Mouse (Mus musculus): ENCODE results near the gene Nr4a1. TPM values are rescaled to one million over a fixed set of nuclear protein-coding genes. Genes with fewer than 3 reads are reported as not detected.

Nr4a1 gene
- polyA plus RNA-seq, 1 experiment from 2014 or later, result 5.9 TPM

GRCm38 (mm10) chr15:101216036-101216435 lies 38.0 kb upstream of the Nr4a1 start:
- Histone ChIP-seq H3K27ac (ENCODE audit: low read depth, low read length) (no peak overlapping the region), H3K9ac (ENCODE audit: low read depth, low read length) (no peak overlapping the region), H3K4me2 (replicated peaks; ENCODE audit: low read depth) (no peak overlapping the region), H3K9me3 (ENCODE audit: control insufficient read depth) (no peaks in the 10 kb centered on the region), H3K4me1 (replicated peaks; ENCODE audit: control insufficient read depth, insufficient read depth, low read length) (no peaks in the 10 kb centered on the region), H3K36me3 (ENCODE audit: control insufficient read depth, insufficient read depth) (peaks cover 16% of the 10 kb centered on the region; the same call in 1 of the 2 replicates), H3K4me3 (ENCODE audit: low read depth, low read length) (no peak overlapping the region), H3K27me3 (replicated peaks; ENCODE audit: control insufficient read depth, insufficient read depth, low read length) (no peaks in the 10 kb centered on the region)
- WGBS, result 86% methylated on average over 4 of the region's 4 CpGs
- no peak for TF ChIP-seq CTCF (IDR thresholded peaks at IDR 0.05; ENCODE audit: low read depth)
- ATAC-seq, result no peak

- 0 out of 2 replicates have a peak, but pooled peaks cover 5% of the 10 kb centered on the region for H3K4me1 ChIP-seq (replicated peaks; ENCODE audit: control insufficient read depth, insufficient read depth, low read length)
These were observed 33.2 kb upstream of the Nr4a1 start for GRCm38 (mm10) chr15:101220905-101221297.

DNA sequence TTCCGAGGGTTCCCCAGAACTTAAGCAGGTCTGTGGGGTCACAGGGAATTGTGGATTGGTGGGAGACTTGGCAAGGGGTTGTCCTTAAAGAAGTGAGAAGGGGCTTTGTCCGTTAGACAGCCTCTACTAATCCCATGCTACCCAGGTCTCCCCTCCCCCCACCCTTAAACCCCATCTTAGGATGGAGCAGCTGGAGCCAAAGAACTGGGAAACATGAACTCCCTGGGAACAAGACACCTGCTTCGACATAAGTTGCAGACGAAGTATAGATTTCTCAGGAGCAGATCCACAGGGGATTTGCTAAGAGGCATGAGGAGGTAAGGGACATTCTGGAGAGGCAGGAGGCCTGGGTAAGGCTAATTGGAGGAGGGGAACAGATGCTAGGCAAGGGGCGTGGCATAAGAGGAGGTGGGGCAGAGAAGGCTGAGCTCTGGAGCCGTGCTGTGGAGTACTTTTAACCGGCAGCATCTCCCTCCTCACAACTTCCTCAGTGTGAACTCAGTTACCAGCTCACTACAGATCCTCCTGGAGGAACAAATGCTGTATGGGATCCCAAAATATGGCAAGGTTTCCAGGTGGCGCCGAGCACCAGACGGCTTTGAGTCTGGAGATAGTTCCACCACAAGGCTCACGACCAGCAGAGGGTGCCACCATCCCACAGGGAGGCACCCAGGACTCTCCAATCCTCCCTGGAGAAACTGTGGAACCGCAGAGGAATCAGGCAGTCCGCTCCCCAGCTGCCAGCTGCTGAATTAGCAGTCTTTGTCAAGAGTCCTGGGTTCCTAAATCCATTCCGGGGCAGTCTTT lies 32.6 kb upstream of the Nr4a1 start:
- H3K9ac ChIP-seq (ENCODE audit: low read depth, low read length), result no peak overlapping the region
- peak; percentile 66 for ATAC-seq
- peak overlapping the region; percentile 26 for H3K4me3 ChIP-seq (ENCODE audit: low read depth, low read length)
- no peaks in the 10 kb centered on the region for H3K9me3 ChIP-seq (ENCODE audit: control insufficient read depth)
- 6% methylated on average over 14 of the region's 14 CpGs for WGBS
- TF ChIP-seq CTCF (IDR thresholded peaks at IDR 0.05; ENCODE audit: low read depth), result peak; percentile 98
- H3K4me1 ChIP-seq (replicated peaks; ENCODE audit: control insufficient read depth, insufficient read depth, low read length), result 0 out of 2 replicates have a peak, but pooled peaks cover 5% of the 10 kb centered on the region
- H3K27ac ChIP-seq (ENCODE audit: low read depth, low read length), result no peak overlapping the region
- peak overlapping the region; percentile 65 for H3K4me2 ChIP-seq (replicated peaks; ENCODE audit: low read depth)
- H3K36me3 ChIP-seq (ENCODE audit: control insufficient read depth, insufficient read depth), result no peaks in the 10 kb centered on the region
- H3K27me3 ChIP-seq (replicated peaks; ENCODE audit: control insufficient read depth, insufficient read depth, low read length), result no peaks in the 10 kb centered on the region

More at GRCm38 (mm10) chr15:101220905-101221297, 33.2 kb upstream of the Nr4a1 start:
- H3K4me2 ChIP-seq (replicated peaks; ENCODE audit: low read depth), result no peak overlapping the region; the same call in 1 of the 2 replicates
- no peaks in the 10 kb centered on the region for H3K9me3 ChIP-seq (ENCODE audit: control insufficient read depth)
- H3K27ac ChIP-seq (ENCODE audit: low read depth, low read length), result no peak overlapping the region
- WGBS, result 8% methylated on average over 8 of the region's 8 CpGs
- H3K4me3 ChIP-seq (ENCODE audit: low read depth, low read length), result no peak overlapping the region
- H3K9ac ChIP-seq (ENCODE audit: low read depth, low read length), result no peak overlapping the region
- no peak for TF ChIP-seq CTCF (IDR thresholded peaks at IDR 0.05; ENCODE audit: low read depth)
- peak; percentile 22; the same call in 1 of the 2 replicates for ATAC-seq
- H3K36me3 ChIP-seq (ENCODE audit: control insufficient read depth, insufficient read depth), result no peaks in the 10 kb centered on the region
- no peaks in the 10 kb centered on the region for H3K27me3 ChIP-seq (replicated peaks; ENCODE audit: control insufficient read depth, insufficient read depth, low read length)

DNA sequence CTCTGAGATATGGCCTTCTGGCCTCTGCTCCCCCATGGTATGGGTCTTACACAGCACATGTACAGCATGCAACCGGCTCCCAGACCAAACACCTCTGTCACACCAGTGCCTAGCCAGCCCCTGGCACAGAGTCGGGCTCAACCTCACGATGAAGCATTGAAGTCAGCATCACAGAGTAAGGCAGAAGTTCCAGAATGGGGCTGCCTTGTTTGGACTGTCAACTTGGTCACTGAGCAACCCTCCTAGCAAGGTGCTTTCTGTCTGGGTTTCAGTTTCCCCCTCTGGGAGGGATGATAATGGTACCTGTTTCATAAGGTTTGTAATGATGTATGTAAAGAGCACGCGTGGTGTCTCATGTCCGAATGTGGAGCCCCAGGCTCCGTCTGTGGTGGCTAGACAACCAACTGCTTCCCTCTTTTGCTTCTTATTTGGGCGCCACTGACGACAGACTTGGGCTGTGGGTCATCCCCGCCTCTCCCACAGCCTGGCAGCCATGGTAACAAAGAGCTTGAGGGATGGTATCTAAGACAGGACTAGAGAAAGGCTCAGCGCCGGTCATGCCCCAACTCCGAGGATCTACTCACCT lies 31.1 kb upstream of the Nr4a1 start:
- H3K36me3 ChIP-seq (ENCODE audit: control insufficient read depth, insufficient read depth), result no peaks in the 10 kb centered on the region
- peak overlapping the region; percentile 97; the same call in 1 of the 2 replicates for H3K4me2 ChIP-seq (replicated peaks; ENCODE audit: low read depth)
- H3K4me3 ChIP-seq (ENCODE audit: low read depth, low read length), result no peak overlapping the region
- H3K9me3 ChIP-seq (ENCODE audit: control insufficient read depth), result no peaks in the 10 kb centered on the region
- WGBS, result 63% methylated on average over 13 of the region's 13 CpGs
- H3K9ac ChIP-seq (ENCODE audit: low read depth, low read length), result no peak overlapping the region
- H3K27ac ChIP-seq (ENCODE audit: low read depth, low read length), result no peak overlapping the region
- H3K27me3 ChIP-seq (replicated peaks; ENCODE audit: control insufficient read depth, insufficient read depth, low read length), result no peaks in the 10 kb centered on the region
- ATAC-seq, result no peak
- TF ChIP-seq CTCF (IDR thresholded peaks at IDR 0.05; ENCODE audit: low read depth), result no peak
- 0 out of 2 replicates have a peak, but pooled peaks cover 5% of the 10 kb centered on the region for H3K4me1 ChIP-seq (replicated peaks; ENCODE audit: control insufficient read depth, insufficient read depth, low read length)

- no peak overlapping the region for H3K27ac ChIP-seq (ENCODE audit: low read depth, low read length)
- no peak for ATAC-seq
- no peak for TF ChIP-seq CTCF (IDR thresholded peaks at IDR 0.05; ENCODE audit: low read depth)
- peak overlapping the region; percentile 72 for H3K4me3 ChIP-seq (ENCODE audit: low read depth, low read length)
- WGBS, result 16% methylated on average over 5 of the region's 5 CpGs
- no peaks in the 10 kb centered on the region for H3K9me3 ChIP-seq (ENCODE audit: control insufficient read depth)
- H3K9ac ChIP-seq (ENCODE audit: low read depth, low read length), result no peak overlapping the region
- H3K4me1 ChIP-seq (replicated peaks; ENCODE audit: control insufficient read depth, insufficient read depth, low read length), result 0 out of 2 replicates have a peak, but pooled peaks cover 5% of the 10 kb centered on the region
- H3K4me2 ChIP-seq (replicated peaks; ENCODE audit: low read depth), result peak overlapping the region; percentile 97
- H3K27me3 ChIP-seq (replicated peaks; ENCODE audit: control insufficient read depth, insufficient read depth, low read length), result no peaks in the 10 kb centered on the region
- no peaks in the 10 kb centered on the region for H3K36me3 ChIP-seq (ENCODE audit: control insufficient read depth, insufficient read depth)
These were observed 30.5 kb upstream of the Nr4a1 start for GRCm38 (mm10) chr15:101223596-101223995.
